Mouse (Mus musculus): Measurements from ENCODE around the gene Pld1.

Gene Pld1

GRCm38 (mm10) chr3:27938381-27939323, at the start of gene Pld1:
Gene Pld1, plus strand, starts transcription at chr3:27938695.
- peak; percentile 72 for DNase-seq

GRCm38 (mm10) chr3:27896318-27896892, 42.1 kb upstream of the Pld1 start, which contains the start of gene Tmem212:
Gene Tmem212, minus strand, starts transcription at chr3:27896368.
- no peak for DNase-seq

- DNase-seq, result no peak
These were observed 40.3 kb upstream of the Pld1 start for GRCm38 (mm10) chr3:27898178-27898577.

GRCm38 (mm10) chr3:27899012-27899726, 39.3 kb upstream of the Pld1 start:
- DNase-seq, result no peak

GRCm38 (mm10) chr3:27901846-27902245, 36.6 kb upstream of the Pld1 start:
- no peak for DNase-seq

GRCm38 (mm10) chr3:27904659-27905330, 33.7 kb upstream of the Pld1 start:
- DNase-seq, result no peak

- no peak for DNase-seq
These were observed 31.8 kb upstream of the Pld1 start for GRCm38 (mm10) chr3:27906647-27907209.

GRCm38 (mm10) chr3:27907301-27907700, 31.2 kb upstream of the Pld1 start:
- no peak for DNase-seq

GRCm38 (mm10) chr3:27908316-27908715, 30.2 kb upstream of the Pld1 start:
- no peak for DNase-seq

- DNase-seq, result no peak
These were observed 29.5 kb upstream of the Pld1 start for GRCm38 (mm10) chr3:27909016-27909415.

- DNase-seq, result no peak
These were observed 19.6 kb upstream of the Pld1 start for GRCm38 (mm10) chr3:27918656-27919436.

- DNase-seq, result no peak
These were observed 17.1 kb upstream of the Pld1 start for GRCm38 (mm10) chr3:27921268-27922020.

- DNase-seq, result no peak
These were observed 14.5 kb upstream of the Pld1 start for GRCm38 (mm10) chr3:27924037-27924436.

- no peak for DNase-seq
These were observed 9.3 kb upstream of the Pld1 start for GRCm38 (mm10) chr3:27929219-27929618.

GRCm38 (mm10) chr3:27932391-27932790, 6.1 kb upstream of the Pld1 start:
- DNase-seq, result no peak

GRCm38 (mm10) chr3:27935644-27936043, 2.9 kb upstream of the Pld1 start:
- DNase-seq, result no peak

- DNase-seq, result no peak
These were observed 1.8 kb upstream of the Pld1 start for GRCm38 (mm10) chr3:27936731-27937130.

- no peak for DNase-seq
These were observed 1.1 kb upstream of the Pld1 start for GRCm38 (mm10) chr3:27937144-27938110.

- DNase-seq, result peak; percentile 23
These were observed 3.1 kb downstream of the Pld1 start for GRCm38 (mm10) chr3:27941634-27942033.

- no peak for DNase-seq
These were observed 4.5 kb downstream of the Pld1 start for GRCm38 (mm10) chr3:27942991-27943390.
